Mouse (Mus musculus) CH12.LX (cell line): ENCODE measurements around the gene Hyal3. TPM values are rescaled to one million over a fixed set of nuclear protein-coding genes. Genes with fewer than 3 reads are reported as not detected.

Experiments used
- DNase-seq: peaks from one replicate; pipeline ENCODE4 v3.0.0-alpha.2; 2013; ENCODE audit errors: extremely low read depth
- H3K27ac ChIP-seq: 2 replicates; pipeline ENCODE4 v1.5.1; 2012; ENCODE audit warnings: low read depth, mild to moderate bottlenecking, control low read depth, moderate library complexity; ENCODE audit not compliant: insufficient read depth
- H3K27me3 ChIP-seq: replicated peaks from 2 replicates; pipeline ENCODE3; 2012; ENCODE audit warnings: inconsistent platforms
- H3K36me3 ChIP-seq, 2 experiments: replicated peaks in 1 of 2; 2 replicates each; pipeline versions ENCODE3 to v1.6.1; 2012; ENCODE audit warnings: inconsistent platforms in 1 of 2, low read length in 1 of 2, mild to moderate bottlenecking in 1 of 2, mixed read lengths in 1 of 2, moderate library complexity in 1 of 2; ENCODE audit not compliant: control insufficient read depth in 1 of 2, insufficient read depth in 1 of 2
- H3K4me1 ChIP-seq, 2 experiments: 2 replicates each; pipeline ENCODE4 v1.6.1; 2012; ENCODE audit warnings: inconsistent platforms in 1 of 2, moderate library complexity in 1 of 2; ENCODE audit not compliant: insufficient read depth in 2 of 2, control insufficient read depth in 1 of 2
- H3K4me2 ChIP-seq: 2 replicates; pipeline ENCODE4 v1.6.1; 2012; ENCODE audit warnings: low read depth, mild to moderate bottlenecking, control low read depth; ENCODE audit not compliant: poor library complexity, insufficient read depth, severe bottlenecking
- H3K4me3 ChIP-seq, 3 experiments: fragments of 150-350 bp in 1 of 3; sonication (generic) in 1 of 3; replicated peaks in 1 of 3; 2 replicates each; pipeline versions ENCODE3 to v1.5.1; 2011 to 2012; ENCODE audit warnings: low read depth in 2 of 3, low read length in 2 of 3, mild to moderate bottlenecking in 2 of 3, moderate library complexity in 2 of 3, control low read depth in 1 of 3, improper control_type of control experiment in 1 of 3, inconsistent platforms in 1 of 3, mixed read lengths in 1 of 3; ENCODE audit not compliant: poor library complexity in 1 of 3
- H3K79me2 ChIP-seq: replicated peaks from 2 replicates; pipeline ENCODE4 v1.6.1; 2012; ENCODE audit warnings: mild to moderate bottlenecking, moderate library complexity; ENCODE audit not compliant: control insufficient read depth, poor library complexity, insufficient read depth, severe bottlenecking; ENCODE audit errors: extremely low read depth
- H3K9ac ChIP-seq: 2 replicates; pipeline ENCODE4 v1.6.1; 2012; ENCODE audit warnings: low read depth, mild to moderate bottlenecking, control low read depth, moderate library complexity; ENCODE audit not compliant: insufficient read depth
- H3K9me3 ChIP-seq: replicated peaks from 2 replicates; pipeline ENCODE3; 2012; ENCODE audit warnings: low read length, inconsistent platforms, mixed read lengths
- BHLHE40 ChIP-seq: IDR thresholded peaks from 2 replicates; pipeline ENCODE4 v1.6.1; 2011; ENCODE audit warnings: mild to moderate bottlenecking, low read depth, low read length, improper control_type of control experiment
- HCFC1 ChIP-seq: IDR thresholded peaks from 2 replicates; pipeline ENCODE4 v1.6.1; 2012; ENCODE audit warnings: low read depth, mild to moderate bottlenecking, inconsistent platforms, low read length, improper control_type of control experiment
- JUND ChIP-seq: conservative IDR thresholded peaks from 2 replicates; pipeline ENCODE4 v1.6.1; 2011; ENCODE audit warnings: low read depth, low read length, improper control_type of control experiment
- KAT2A ChIP-seq: IDR thresholded peaks from 2 replicates; pipeline ENCODE4 v1.6.1; 2012; ENCODE audit warnings: low read length, improper control_type of control experiment, inconsistent platforms; ENCODE audit not compliant: insufficient replicate concordance
- MAZ ChIP-seq: IDR thresholded peaks from 2 replicates; pipeline ENCODE4 v1.6.1; 2012; ENCODE audit warnings: low read depth, mild to moderate bottlenecking, inconsistent platforms, low read length, improper control_type of control experiment, moderate library complexity
- MEF2A ChIP-seq: IDR thresholded peaks from 2 replicates; pipeline ENCODE4 v1.6.1; 2014; ENCODE audit warnings: low read depth, mild to moderate bottlenecking, inconsistent platforms, low read length, improper control_type of control experiment, borderline replicate concordance
- MYC ChIP-seq: IDR thresholded peaks from 2 replicates; pipeline ENCODE4 v1.6.1; 2011; ENCODE audit warnings: low read depth, mild to moderate bottlenecking, improper control_type of control experiment, low read length
- PAX5 ChIP-seq: IDR thresholded peaks from 2 replicates; pipeline ENCODE4 v1.6.1; 2012; ENCODE audit warnings: low read length, inconsistent platforms, mixed read lengths
- POLR2A ChIP-seq: IDR thresholded peaks from 2 replicates; pipeline ENCODE4 v1.6.1; 2011; ENCODE audit warnings: low read depth, mild to moderate bottlenecking, improper control_type of control experiment, low read length
- RCOR1 ChIP-seq: conservative IDR thresholded peaks from 2 replicates; pipeline ENCODE4 v1.6.1; 2012; ENCODE audit warnings: low read depth, mild to moderate bottlenecking, inconsistent platforms, low read length, improper control_type of control experiment
- TBP ChIP-seq: conservative IDR thresholded peaks from 2 replicates; pipeline ENCODE4 v1.6.1; 2011; ENCODE audit warnings: low read depth, low read length, improper control_type of control experiment
- UBTF ChIP-seq: IDR thresholded peaks from 2 replicates; pipeline ENCODE4 v1.6.1; 2012; ENCODE audit warnings: low read depth, mild to moderate bottlenecking, inconsistent platforms, low read length, improper control_type of control experiment, moderate library complexity
- ZKSCAN1 ChIP-seq: IDR thresholded peaks from 2 replicates; pipeline ENCODE4 v1.6.1; 2012; ENCODE audit warnings: low read depth, inconsistent platforms, low read length, improper control_type of control experiment, borderline replicate concordance
- ZMIZ1 ChIP-seq: IDR thresholded peaks from 2 replicates; pipeline ENCODE4 v1.6.1; 2012; ENCODE audit warnings: low read depth, mild to moderate bottlenecking, inconsistent platforms, low read length, improper control_type of control experiment
- ZNF384 ChIP-seq: IDR thresholded peaks from 2 replicates; pipeline ENCODE4 v1.6.1; 2012; ENCODE audit warnings: low read depth, low read length, improper control_type of control experiment, inconsistent platforms
- dilution Hi-C: fragments of 300-500 bp; cut with MboI; formaldehyde crosslinking; loops from 2 replicates; pipeline ENCODE4 v1.14.3; 2020; ENCODE audit warnings: low sequenced_read_pairs; ENCODE audit not compliant: extremely low pct_unique_long_range_greater_than_20kb, extremely low pct_ligation_motif_present
- in situ Hi-C: fragments of 300-500 bp; cut with MboI; formaldehyde crosslinking; loops from 3 replicates; pipeline ENCODE4 v1.14.3; 2019; ENCODE audit warnings: low sequenced_read_pairs, low pct_ligation_motif_present, low pct_unique_long_range_greater_than_20kb, mixed read lengths
- polyA plus RNA-seq: library from polyadenylated mRNA; unstranded; fragments of >175 nt; gene quantifications from 2 replicates; pipeline ENCODE4 v1.2.1, GENCODE M21; 2012; ENCODE audit warnings: low read depth; ENCODE audit not compliant: insufficient read length
- total RNA-seq, 2 experiments: library from RNA; depleted of rRNA; stranded (reverse); fragments of 300-350 nt in 1 of 2; fragments of >200 nt in 1 of 2; gene quantifications; 2 replicates each; pipeline ENCODE4 v1.2.3; 2012 to 2014

The Hyal3 gene
- total and polyA plus RNA-seq, 3 experiments: 0.12 to 0.21 (median 0.13) TPM

- Histone ChIP-seq H3K27me3 (no peaks in the 10 kb centered on the region), H3K4me3 (no peak overlapping the region), H3K79me2 (peaks cover 9% of the 10 kb centered on the region), H3K4me1 (peaks cover 23 to 64% of the 10 kb centered on the region in 2 experiments), H3K4me2 (no peak overlapping the region)
- dilution Hi-C loops: no loop called here
- no peak for TF ChIP-seq HCFC1
- TF ChIP-seq, all 38 proteins: peak for 0
- H3K9me3 ChIP-seq: no peaks in the 10 kb centered on the region
- no peak overlapping the region for H3K9ac ChIP-seq
- no peak for DNase-seq
- in situ Hi-C loops: no loop called here
- peaks cover 29 to 50% of the 10 kb centered on the region in 2 experiments for H3K36me3 ChIP-seq
- H3K27ac ChIP-seq: no peak overlapping the region
Measured at GRCm38 (mm10) chr9:107566855-107567254, 13.8 kb upstream of the Hyal3 start.

GRCm38 (mm10) chr9:107567702-107568319, 12.8 kb upstream of the Hyal3 start, which contains the start of gene Hyal2:
Gene Hyal2 (plus strand): TSS chr9:107567945.
- Histone ChIP-seq H3K4me2 (peak within 1 kb of the TSS; percentile 65; the same call in 1 of the 2 replicates), H3K9ac (peak within 1 kb of the TSS; percentile 79), H3K27ac (no peak within 1 kb of the TSS), H3K9me3 (no peaks in the 10 kb centered on the region), H3K36me3 (peaks cover 34 to 54% of the 10 kb centered on the region in 2 experiments), H3K4me1 (peaks cover 23 to 54% of the 10 kb centered on the region in 2 experiments), H3K4me3 (peak within 1 kb of the TSS; percentile 80 to 83 (median 80)), H3K27me3 (no peaks in the 10 kb centered on the region), H3K79me2 (peaks cover 9% of the 10 kb centered on the region)
- in situ Hi-C loops: no loop called here
- dilution Hi-C loops: no loop called here
- TF ChIP-seq BHLHE40 (no peak), KAT2A (no peak), POLR2A (no peak), HCFC1 (no peak), JUND (no peak), UBTF (no peak), ZNF384 (no peak), MAZ (no peak), RCOR1 (no peak), ZKSCAN1 (no peak), TBP (no peak), MEF2A (no peak), PAX5 (no peak), MYC (no peak), ZMIZ1 (no peak)
- no peak for DNase-seq
